Mouse (Mus musculus) myocyte (in vitro differentiated cells): ENCODE results near the gene Hrh2. TPM values are rescaled to one million over a fixed set of nuclear protein-coding genes. Genes with fewer than 3 reads are reported as not detected.

Experiments
- H3K27me3 ChIP-seq: one replicate; pipeline ENCODE4 v1.6.1; 2011; ENCODE audit not compliant: control insufficient read depth, insufficient read depth, insufficient read length
- H3K36me3 ChIP-seq: one replicate; pipeline ENCODE4 v1.6.1; 2011; ENCODE audit not compliant: control insufficient read depth, insufficient read depth
- H3K4me2 ChIP-seq: one replicate; pipeline ENCODE4 v1.6.1; 2011; ENCODE audit warnings: low read depth, control low read depth
- H3K4me3 ChIP-seq: one replicate; pipeline ENCODE4 v1.5.1; 2011; ENCODE audit warnings: mild to moderate bottlenecking, control low read depth, moderate library complexity
- H3K79me2 ChIP-seq: one replicate; pipeline ENCODE4 v1.6.1; 2011; ENCODE audit not compliant: control insufficient read depth, insufficient read depth
- H3ac ChIP-seq: one replicate; pipeline ENCODE4 v1.6.1; 2011; ENCODE audit not compliant: control insufficient read depth, insufficient read length
- CEBPB ChIP-seq: IDR thresholded peaks from 2 replicates; pipeline ENCODE4 v1.6.1; 2011; ENCODE audit warnings: mild to moderate bottlenecking, moderate library complexity; ENCODE audit not compliant: poor library complexity, insufficient read depth, severe bottlenecking
- E2F4 ChIP-seq: IDR thresholded peaks from one replicate; pipeline ENCODE4 v1.6.1; 2011; ENCODE audit warnings: mild to moderate bottlenecking, control low read depth, moderate library complexity; ENCODE audit not compliant: insufficient read depth
- MAX ChIP-seq: IDR thresholded peaks from one replicate; pipeline ENCODE4 v1.6.1; 2011; ENCODE audit warnings: low read depth, mild to moderate bottlenecking, control low read depth
- MYOD1 ChIP-seq, 3 experiments: IDR thresholded peaks; one replicate each; pipeline ENCODE4 v1.6.1; 2011; ENCODE audit warnings: control low read depth in 2 of 3, low read depth in 2 of 3, mild to moderate bottlenecking in 2 of 3, moderate library complexity in 1 of 3; ENCODE audit not compliant: insufficient read length in 2 of 3, control insufficient read depth in 1 of 3
- MYOG ChIP-seq, 3 experiments: IDR thresholded peaks; one replicate each; pipeline ENCODE4 v1.6.1; 2011; ENCODE audit warnings: control low read depth in 2 of 3, low read depth in 2 of 3, mild to moderate bottlenecking in 2 of 3; ENCODE audit not compliant: insufficient read length in 2 of 3, control insufficient read depth in 1 of 3, insufficient read depth in 1 of 3
- POLR2A ChIP-seq: IDR thresholded peaks from one replicate; pipeline ENCODE4 v1.6.1; 2011; ENCODE audit warnings: low read depth, mild to moderate bottlenecking, control low read depth, moderate library complexity; ENCODE audit not compliant: insufficient read length
- POLR2AphosphoS2 ChIP-seq: IDR thresholded peaks from one replicate; pipeline ENCODE4 v1.6.1; 2011; ENCODE audit warnings: low read depth, control low read depth; ENCODE audit not compliant: insufficient read length
- REST ChIP-seq: IDR thresholded peaks from one replicate; pipeline ENCODE4 v1.6.1; 2011; ENCODE audit warnings: mild to moderate bottlenecking, control low read depth, moderate library complexity; ENCODE audit not compliant: insufficient read depth, insufficient read length
- SRF ChIP-seq: IDR thresholded peaks from one replicate; pipeline ENCODE4 v1.6.1; 2011; ENCODE audit warnings: low read depth; ENCODE audit not compliant: control insufficient read depth, insufficient read length
- TCF12 ChIP-seq: IDR thresholded peaks from one replicate; pipeline ENCODE4 v1.6.1; 2011; ENCODE audit warnings: mild to moderate bottlenecking, control low read depth; ENCODE audit not compliant: poor library complexity, insufficient read depth, severe bottlenecking
- TCF3 ChIP-seq: IDR thresholded peaks from one replicate; pipeline ENCODE4 v1.6.1; 2011; ENCODE audit warnings: low read depth, control low read depth; ENCODE audit not compliant: insufficient read length
- USF1 ChIP-seq: IDR thresholded peaks from one replicate; pipeline ENCODE4 v1.6.1; 2011; ENCODE audit warnings: low read depth, mild to moderate bottlenecking, control low read depth, moderate library complexity
- polyA plus RNA-seq: library from polyadenylated mRNA; unstranded; fragments of >200 nt; fragmentation: generic; extraction: Trizol; gene quantifications from one replicate; pipeline ENCODE4 v1.2.1, GENCODE M21; 2012; ENCODE audit warnings: missing spikeins

Hrh2 gene
- polyA plus RNA-seq, 1 experiment: not detected

- Histone ChIP-seq H3ac (no peak overlapping the region), H3K27me3 (peaks cover 14% of the 10 kb centered on the region), H3K79me2 (no peaks in the 10 kb centered on the region), H3K4me3 (no peak overlapping the region), H3K4me2 (no peak overlapping the region), H3K36me3 (no peaks in the 10 kb centered on the region)
- TF ChIP-seq CEBPB: no peak
- no peak for TF ChIP-seq TCF12
- no peak for TF ChIP-seq TCF3
- TF ChIP-seq POLR2A: no peak
- no peak for TF ChIP-seq MAX
- no peak for TF ChIP-seq POLR2AphosphoS2
- TF ChIP-seq MYOD1 (IDR thresholded peaks at IDR 0.05; ENCODE audit: control insufficient read depth in 1 of 3, insufficient read length in 2 of 3, low read depth in 2 of 3): no peak
- no peak for TF ChIP-seq MYOG (IDR thresholded peaks at IDR 0.05; ENCODE audit: control insufficient read depth in 1 of 3, insufficient read depth in 1 of 3, insufficient read length in 2 of 3, low read depth in 2 of 3)
- no peak for TF ChIP-seq E2F4
- no peak for TF ChIP-seq REST
- no peak for TF ChIP-seq SRF
- TF ChIP-seq USF1: no peak
These were observed 14.3 kb downstream of the Hrh2 start for GRCm38 (mm10) chr13:54206140-54206753.

GRCm38 (mm10) chr13:54209476-54210253, 17.7 kb downstream of the Hrh2 start:
- no peak overlapping the region for H3K4me3 ChIP-seq
- H3K4me2 ChIP-seq: peak overlapping the region; percentile 34
- H3ac ChIP-seq: no peak overlapping the region
- H3K79me2 ChIP-seq: no peaks in the 10 kb centered on the region
- H3K27me3 ChIP-seq: peaks cover 15% of the 10 kb centered on the region
- H3K36me3 ChIP-seq: no peaks in the 10 kb centered on the region
- TF ChIP-seq POLR2A: no peak
- no peak for TF ChIP-seq REST
- no peak for TF ChIP-seq MYOG (IDR thresholded peaks at IDR 0.05; ENCODE audit: control insufficient read depth in 1 of 3, insufficient read depth in 1 of 3, insufficient read length in 2 of 3, low read depth in 2 of 3)
- no peak for TF ChIP-seq POLR2AphosphoS2
- TF ChIP-seq USF1: no peak
- TF ChIP-seq CEBPB: no peak
- TF ChIP-seq MYOD1 (IDR thresholded peaks at IDR 0.05; ENCODE audit: control insufficient read depth in 1 of 3, insufficient read length in 2 of 3, low read depth in 2 of 3): no peak
- no peak for TF ChIP-seq MAX
- no peak for TF ChIP-seq SRF
- TF ChIP-seq TCF12: no peak
- TF ChIP-seq TCF3: no peak
- TF ChIP-seq E2F4: no peak

DNA sequence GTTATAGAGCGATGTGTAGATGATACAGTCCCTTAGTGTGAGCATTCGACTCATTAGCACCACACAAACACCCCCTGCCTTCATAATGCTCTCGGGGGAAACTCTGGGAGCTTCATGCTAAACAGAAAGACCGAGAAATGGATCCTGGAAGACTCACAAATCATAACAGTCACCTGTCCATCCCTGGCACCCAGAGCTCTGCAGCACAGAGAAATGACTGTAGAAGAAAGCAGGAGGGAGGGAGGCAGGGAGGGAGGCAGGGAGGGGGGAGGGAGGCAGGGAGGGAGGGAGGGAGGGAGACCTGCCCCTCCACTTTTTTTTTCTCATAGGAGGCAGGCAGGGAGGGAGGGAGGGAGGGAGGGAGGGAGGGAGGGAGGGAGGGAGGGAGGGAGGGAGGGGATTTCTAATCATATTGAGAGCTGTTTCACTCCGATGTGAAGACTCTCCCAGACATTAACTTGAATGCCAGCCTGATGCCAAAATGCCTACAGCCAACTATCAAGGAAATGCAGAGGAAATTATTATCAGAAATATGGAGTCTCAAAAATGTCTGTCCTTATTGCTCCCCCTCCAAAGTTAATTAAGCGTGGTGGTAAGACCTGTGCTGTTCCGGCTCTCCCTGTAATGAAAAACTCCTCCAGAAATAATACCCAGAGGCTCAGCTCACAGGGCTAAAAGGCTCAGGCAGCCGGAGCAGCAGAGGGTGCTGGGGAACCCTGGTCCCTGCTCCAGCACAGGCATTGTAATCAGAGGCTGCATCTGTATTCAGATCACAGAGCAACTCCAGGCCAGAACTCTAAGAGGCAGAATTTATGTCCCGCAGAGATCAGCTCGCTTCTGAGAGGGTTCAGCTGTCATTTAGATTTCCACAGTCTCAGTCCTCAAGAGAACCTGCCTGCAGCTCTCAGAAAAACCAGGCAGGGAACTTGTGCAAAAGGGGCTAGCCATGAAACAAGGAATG, 19.9 kb downstream of the Hrh2 start:
- H3K79me2 ChIP-seq: no peaks in the 10 kb centered on the region
- no peak overlapping the region for H3K4me2 ChIP-seq
- no peak for TF ChIP-seq SRF
- TF ChIP-seq TCF12: no peak
- TF ChIP-seq REST: no peak
- TF ChIP-seq MYOG (IDR thresholded peaks at IDR 0.05; ENCODE audit: control insufficient read depth in 1 of 3, insufficient read depth in 1 of 3, insufficient read length in 2 of 3, low read depth in 2 of 3): no peak
- no peak for TF ChIP-seq MYOD1 (IDR thresholded peaks at IDR 0.05; ENCODE audit: control insufficient read depth in 1 of 3, insufficient read length in 2 of 3, low read depth in 2 of 3)
- no peak for TF ChIP-seq CEBPB
- TF ChIP-seq POLR2A: no peak
- no peak overlapping the region for H3ac ChIP-seq
- H3K27me3 ChIP-seq: peaks cover 21% of the 10 kb centered on the region
- H3K36me3 ChIP-seq: no peaks in the 10 kb centered on the region
- H3K4me3 ChIP-seq: no peak overlapping the region

DNA sequence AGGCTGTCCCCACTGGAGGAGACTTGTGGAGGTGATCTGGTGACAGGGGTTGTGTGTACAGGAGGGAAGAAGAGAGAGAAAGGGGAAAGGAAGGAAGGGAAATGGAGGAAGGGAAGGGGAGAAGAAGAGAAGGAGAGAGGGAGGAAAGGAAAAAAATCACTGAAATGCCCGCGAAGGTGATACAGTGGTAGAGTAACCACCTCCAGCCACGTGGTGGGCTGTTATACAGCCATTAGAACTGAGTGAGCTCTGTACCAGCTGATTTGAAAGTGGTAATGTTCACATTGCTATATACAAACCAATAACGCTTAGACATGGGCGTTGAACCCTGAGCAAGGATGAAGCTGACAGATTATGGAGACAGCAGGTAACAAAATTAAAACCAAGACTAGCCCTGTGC, 20.6 kb downstream of the Hrh2 start:
- Histone ChIP-seq H3K4me3 (no peak overlapping the region), H3K79me2 (no peaks in the 10 kb centered on the region), H3K36me3 (no peaks in the 10 kb centered on the region), H3ac (no peak overlapping the region), H3K27me3 (peaks cover 17% of the 10 kb centered on the region), H3K4me2 (no peak overlapping the region)
- TF ChIP-seq MYOD1 (IDR thresholded peaks at IDR 0.05; ENCODE audit: control insufficient read depth in 1 of 3, insufficient read length in 2 of 3, low read depth in 2 of 3): no peak
- TF ChIP-seq POLR2AphosphoS2: no peak
